Mouse (Mus musculus): ENCODE measurements around the gene Chaf1a. TPM values are rescaled to one million over a fixed set of nuclear protein-coding genes. Genes with fewer than 3 reads are reported as not detected.

Chaf1a gene
- polyA plus RNA-seq, 1 experiment = not detected

DNA sequence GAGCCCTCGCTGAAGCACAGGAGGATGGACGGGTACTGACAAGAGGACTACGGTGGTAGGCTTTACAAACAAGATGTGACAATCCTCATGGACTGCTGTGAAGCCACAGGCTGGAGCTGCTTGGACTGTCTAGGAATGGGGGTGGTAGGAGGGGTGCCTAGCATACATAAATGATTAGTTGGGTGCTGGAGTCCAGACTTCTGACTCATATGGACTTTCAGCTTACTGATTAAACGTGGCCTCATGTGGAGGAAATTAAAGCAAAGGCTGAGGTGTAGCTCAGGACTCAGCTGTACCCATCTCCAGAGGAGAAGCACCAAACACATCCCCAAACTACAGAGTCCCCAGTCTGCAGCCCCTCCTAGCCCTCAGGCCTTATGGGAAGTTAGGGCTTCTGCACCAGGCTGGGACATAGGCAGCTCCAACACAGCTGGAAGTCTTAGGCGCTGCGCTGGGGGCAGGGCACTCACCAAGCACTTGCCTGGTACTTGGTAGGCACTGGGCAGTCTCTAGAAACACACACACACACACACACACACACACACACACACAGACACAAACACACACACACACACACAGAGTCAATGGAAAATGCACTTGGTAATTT is 8.0 kb upstream of the Chaf1a start:
- WGBS = 73% methylated on average over 6 of the region's 6 CpGs
- no peak overlapping the region for H3K27ac ChIP-seq (ENCODE audit: insufficient read depth, low read depth, low read length)
- H3K4me3 ChIP-seq (ENCODE audit: insufficient read depth, low read depth, low read length) = no peak overlapping the region
- peaks cover 40% of the 10 kb centered on the region for H3K4me1 ChIP-seq (ENCODE audit: control insufficient read depth, insufficient read depth, low read length)
- TF ChIP-seq CTCF (IDR thresholded peaks at IDR 0.05; ENCODE audit: insufficient read depth, low read depth, low read length) = no peak
- no peak for TF ChIP-seq POLR2A (IDR thresholded peaks at IDR 0.05; ENCODE audit: insufficient read depth, low read depth, low read length)

DNA sequence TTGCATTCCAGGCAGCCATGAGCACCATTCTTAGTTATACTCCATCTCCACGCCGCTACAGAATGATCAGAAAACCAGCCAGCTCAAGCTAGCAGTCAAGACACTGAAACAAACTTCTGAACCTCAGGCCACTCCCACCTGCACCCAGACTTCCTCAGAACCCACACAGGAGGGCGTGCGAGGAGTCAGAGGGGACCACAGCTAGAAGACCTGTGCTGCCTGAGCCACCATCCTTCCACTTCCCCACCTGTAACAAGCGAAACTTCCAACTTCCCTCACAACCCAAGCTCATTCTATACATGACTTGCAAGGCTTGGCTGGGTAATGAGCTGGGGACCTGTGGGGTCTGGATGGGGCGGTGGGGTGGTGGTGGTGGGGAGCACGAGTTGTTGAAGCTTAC is 7.4 kb upstream of the Chaf1a start:
- peaks cover 37% of the 10 kb centered on the region for H3K4me1 ChIP-seq (ENCODE audit: control insufficient read depth, insufficient read depth, low read length)
- 70% methylated on average over 7 of the region's 7 CpGs for WGBS
- TF ChIP-seq POLR2A (IDR thresholded peaks at IDR 0.05; ENCODE audit: insufficient read depth, low read depth, low read length) = no peak
- TF ChIP-seq CTCF (IDR thresholded peaks at IDR 0.05; ENCODE audit: insufficient read depth, low read depth, low read length) = no peak
- H3K27ac ChIP-seq (ENCODE audit: insufficient read depth, low read depth, low read length) = no peak overlapping the region
- H3K4me3 ChIP-seq (ENCODE audit: insufficient read depth, low read depth, low read length) = no peak overlapping the region

DNA sequence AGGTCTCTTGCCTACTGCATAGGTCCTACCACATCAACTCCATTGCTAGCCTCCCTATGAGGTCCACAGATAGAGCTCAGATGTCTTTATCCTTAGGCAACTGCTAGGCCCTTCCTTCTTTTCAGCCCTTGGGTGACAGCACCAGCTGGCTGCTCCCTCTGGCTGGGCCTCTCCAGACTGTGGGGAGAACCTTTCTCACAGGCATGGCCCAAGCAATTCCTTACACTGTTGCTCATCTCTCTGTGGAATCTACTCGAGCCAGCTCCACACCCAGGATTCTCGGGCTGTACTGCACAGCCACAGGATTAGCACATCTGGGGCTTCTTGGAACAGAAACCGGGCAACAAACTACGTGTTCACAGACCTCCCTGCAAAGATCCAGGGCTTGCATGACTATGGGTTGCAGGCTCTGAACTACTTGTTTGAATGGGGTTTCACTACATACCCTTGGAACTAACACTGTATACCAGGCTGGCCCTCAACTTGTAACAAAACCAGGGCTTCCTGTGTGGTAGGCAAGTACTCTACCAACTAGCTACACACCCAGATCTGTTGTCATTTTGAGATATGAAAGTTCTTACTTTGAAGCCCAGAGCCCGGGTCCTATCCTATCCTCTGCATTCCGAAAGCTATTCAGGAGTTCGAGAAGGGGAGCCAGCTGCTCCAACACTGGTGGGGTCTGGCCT is 6.1 kb upstream of the Chaf1a start:
- Histone ChIP-seq H3K4me1 (ENCODE audit: control insufficient read depth, insufficient read depth, low read length) (peaks cover 32% of the 10 kb centered on the region), H3K4me3 (ENCODE audit: insufficient read depth, low read depth, low read length) (no peak overlapping the region), H3K27ac (ENCODE audit: insufficient read depth, low read depth, low read length) (no peak overlapping the region)
- 81% methylated on average over 7 of the region's 7 CpGs for WGBS
- TF ChIP-seq CTCF (IDR thresholded peaks at IDR 0.05; ENCODE audit: insufficient read depth, low read depth, low read length) (no peak), POLR2A (IDR thresholded peaks at IDR 0.05; ENCODE audit: insufficient read depth, low read depth, low read length) (no peak)

DNA sequence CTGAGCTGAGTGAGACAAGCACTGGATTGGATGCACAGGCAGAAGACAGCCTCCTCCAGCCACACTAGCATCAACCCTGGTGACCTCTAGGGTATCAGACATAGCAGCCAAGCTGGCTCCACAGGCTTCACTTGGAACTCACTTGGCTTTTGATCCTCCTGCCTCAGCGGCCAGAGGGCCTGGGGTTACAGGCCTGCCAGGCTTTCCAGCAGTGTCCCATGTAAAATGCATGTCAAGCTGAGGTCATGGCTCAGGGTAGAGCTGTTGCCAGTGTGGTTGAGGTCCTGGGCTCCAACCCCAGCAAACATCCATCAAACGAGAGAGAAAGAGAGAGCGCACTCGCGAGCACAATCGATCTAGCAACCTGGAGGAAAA is 5.5 kb upstream of the Chaf1a start:
- WGBS = 88% methylated on average over 6 of the region's 6 CpGs
- Histone ChIP-seq H3K27ac (ENCODE audit: insufficient read depth, low read depth, low read length) (no peak overlapping the region), H3K4me3 (ENCODE audit: insufficient read depth, low read depth, low read length) (no peak overlapping the region), H3K4me1 (ENCODE audit: control insufficient read depth, insufficient read depth, low read length) (peaks cover 32% of the 10 kb centered on the region)
- TF ChIP-seq POLR2A (IDR thresholded peaks at IDR 0.05; ENCODE audit: insufficient read depth, low read depth, low read length) (no peak), CTCF (IDR thresholded peaks at IDR 0.05; ENCODE audit: insufficient read depth, low read depth, low read length) (no peak)

DNA sequence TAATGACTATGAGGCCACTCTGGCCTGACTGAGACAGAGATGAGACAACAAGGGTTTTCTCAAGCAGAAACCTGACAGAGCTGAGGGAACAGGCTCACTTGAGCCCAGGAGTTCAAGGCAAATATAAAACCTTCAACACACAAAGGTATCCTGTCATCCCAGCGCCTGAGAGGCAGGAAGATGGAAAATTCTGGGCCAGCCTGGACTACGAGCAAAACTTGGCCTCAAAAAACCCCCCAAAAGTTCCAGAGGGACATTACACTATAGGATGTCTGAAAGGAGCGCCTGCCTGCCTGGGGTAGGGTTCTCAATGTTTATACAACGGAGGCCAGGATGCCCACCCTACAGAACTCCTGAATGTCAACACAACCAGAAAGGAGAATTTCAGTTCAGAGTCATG is 5.0 kb upstream of the Chaf1a start:
- Histone ChIP-seq H3K27ac (ENCODE audit: insufficient read depth, low read depth, low read length) (no peak overlapping the region), H3K4me1 (ENCODE audit: control insufficient read depth, insufficient read depth, low read length) (peaks cover 32% of the 10 kb centered on the region), H3K4me3 (ENCODE audit: insufficient read depth, low read depth, low read length) (no peak overlapping the region)
- 84% methylated on average over 4 of the region's 4 CpGs for WGBS
- TF ChIP-seq CTCF (IDR thresholded peaks at IDR 0.05; ENCODE audit: insufficient read depth, low read depth, low read length) = no peak
- no peak for TF ChIP-seq POLR2A (IDR thresholded peaks at IDR 0.05; ENCODE audit: insufficient read depth, low read depth, low read length)

DNA sequence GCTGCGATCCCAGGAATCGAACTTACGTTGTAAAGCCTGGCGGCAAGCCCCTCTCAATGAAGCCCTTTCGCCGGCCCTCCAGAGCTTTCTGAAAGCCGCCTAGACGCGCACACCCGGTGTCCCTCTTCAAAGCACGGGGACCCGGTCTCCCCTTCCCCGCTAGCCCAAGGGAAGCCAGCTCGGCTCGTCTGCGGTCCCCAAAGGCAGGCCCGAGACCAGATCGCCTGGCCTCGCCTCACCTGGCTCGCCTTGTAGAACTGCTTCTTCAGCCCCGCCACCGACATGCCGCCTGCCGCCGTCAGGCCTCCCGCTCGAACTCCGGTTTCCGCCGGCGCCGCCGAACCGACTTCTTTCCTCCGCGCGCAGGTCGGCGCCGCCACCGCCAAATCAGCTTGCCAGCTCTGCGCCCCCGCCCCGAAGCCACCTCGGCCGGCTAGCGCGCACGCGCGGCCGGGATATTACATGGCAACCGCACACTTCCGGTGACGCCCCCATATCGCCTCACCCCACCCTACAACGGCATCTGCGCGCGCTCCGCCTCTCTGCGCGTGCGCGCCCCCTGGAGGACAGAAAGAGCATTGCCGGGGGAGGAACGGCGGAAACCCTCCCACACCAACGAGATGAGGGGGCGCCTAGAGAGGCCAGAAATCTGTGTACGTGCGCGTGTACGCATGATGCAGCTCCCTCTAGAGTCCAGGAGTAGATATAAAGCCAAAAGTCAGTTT is 3.9 kb upstream of the Chaf1a start, which contains the start of gene Sh3gl1:
Sh3gl1 (minus strand) TSS at position 460 of the 725 bp plus-strand sequence.
- under 1% methylated on average over 74 of the region's 74 CpGs for WGBS
- Histone ChIP-seq H3K4me3 (ENCODE audit: insufficient read depth, low read depth, low read length) (peak within 1 kb of the TSS; percentile 98), H3K27ac (ENCODE audit: insufficient read depth, low read depth, low read length) (peak within 1 kb of the TSS; percentile 86), H3K4me1 (ENCODE audit: control insufficient read depth, insufficient read depth, low read length) (peaks cover 26% of the 10 kb centered on the region)
- TF ChIP-seq CTCF (IDR thresholded peaks at IDR 0.05; ENCODE audit: insufficient read depth, low read depth, low read length) = peak; percentile 97
- peak; percentile 91 for TF ChIP-seq POLR2A (IDR thresholded peaks at IDR 0.05; ENCODE audit: insufficient read depth, low read depth, low read length)

DNA sequence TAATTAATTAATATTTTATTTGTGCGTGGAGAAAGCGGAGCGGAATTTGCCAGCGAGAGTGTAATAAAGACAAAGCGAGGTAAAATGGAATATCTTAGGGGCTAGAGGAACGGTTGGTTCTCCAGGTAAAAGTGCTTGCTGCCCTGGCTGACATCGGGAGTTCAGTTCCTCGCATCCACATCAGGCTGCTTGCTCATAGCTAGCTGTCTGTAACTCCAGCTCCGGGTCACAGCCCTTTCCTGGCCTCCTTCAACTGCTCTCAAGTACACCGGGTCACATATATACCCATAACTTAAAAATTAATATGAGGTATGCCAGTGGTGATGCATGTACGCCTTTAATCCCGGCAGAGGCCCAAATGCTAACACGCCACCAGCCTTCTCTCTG is 3.3 kb upstream of the Chaf1a start:
- TF ChIP-seq CTCF (IDR thresholded peaks at IDR 0.05; ENCODE audit: insufficient read depth, low read depth, low read length) = no peak
- no peak for TF ChIP-seq POLR2A (IDR thresholded peaks at IDR 0.05; ENCODE audit: insufficient read depth, low read depth, low read length)
- Histone ChIP-seq H3K27ac (ENCODE audit: insufficient read depth, low read depth, low read length) (no peak overlapping the region), H3K4me1 (ENCODE audit: control insufficient read depth, insufficient read depth, low read length) (peaks cover 26% of the 10 kb centered on the region), H3K4me3 (ENCODE audit: insufficient read depth, low read depth, low read length) (peak overlapping the region; percentile 21; the same call in 1 of the 2 replicates)
- WGBS = 35% methylated on average over 13 of the region's 13 CpGs

DNA sequence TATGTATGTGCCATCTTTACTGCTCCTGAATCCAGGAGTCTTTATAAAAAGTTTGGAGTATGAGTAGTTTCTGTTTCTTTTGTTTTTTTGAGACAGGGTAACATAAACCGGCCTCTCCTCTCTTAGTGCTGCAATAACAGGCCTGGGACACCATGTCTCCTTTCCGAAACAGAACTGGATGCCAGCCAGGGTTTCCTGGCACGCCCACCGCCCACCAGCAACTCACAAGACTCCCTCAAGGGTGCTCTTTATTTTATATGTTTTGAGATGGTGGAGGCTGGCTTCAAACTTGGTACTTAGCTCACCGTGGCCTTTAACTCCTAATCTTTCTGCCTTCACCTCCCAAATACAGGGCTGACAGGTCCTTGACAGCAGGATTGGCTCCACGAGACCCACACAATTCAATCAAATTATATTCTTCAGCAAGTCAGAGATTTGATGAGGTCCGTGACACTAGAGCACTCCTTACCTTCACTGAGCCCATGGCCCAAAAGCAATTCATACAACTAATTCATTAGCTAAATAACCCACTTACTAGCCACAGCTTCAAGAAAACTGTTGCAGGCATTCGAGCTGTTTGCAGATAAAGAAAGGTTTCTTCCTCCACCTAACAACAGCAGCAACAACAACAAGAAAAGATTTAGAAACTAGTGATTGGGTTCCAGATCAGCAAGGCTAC is 1.5 kb upstream of the Chaf1a start:
- peaks cover 18% of the 10 kb centered on the region for H3K4me1 ChIP-seq (ENCODE audit: control insufficient read depth, insufficient read depth, low read length)
- H3K4me3 ChIP-seq (ENCODE audit: insufficient read depth, low read depth, low read length) = no peak overlapping the region
- WGBS = 63% methylated on average over 8 of the region's 8 CpGs
- no peak overlapping the region for H3K27ac ChIP-seq (ENCODE audit: insufficient read depth, low read depth, low read length)
- TF ChIP-seq CTCF (IDR thresholded peaks at IDR 0.05; ENCODE audit: insufficient read depth, low read depth, low read length) (no peak), POLR2A (IDR thresholded peaks at IDR 0.05; ENCODE audit: insufficient read depth, low read depth, low read length) (no peak)

Data from olfactory bulb, adult 2 months (tissue).